Mouse (Mus musculus) mouse trophoblast stem cell (cell line): ENCODE results near the gene Gm6993.

Experiments
- in situ Hi-C, 2 experiments: fragments of 300-500 bp; cut with MseI, MboI; formaldehyde crosslinking; loops; 2 replicates in 1 of 2; 3 replicates in 1 of 2; pipeline ENCODE4 v1.15.1; 2025

The Gm6993 gene

DNA sequence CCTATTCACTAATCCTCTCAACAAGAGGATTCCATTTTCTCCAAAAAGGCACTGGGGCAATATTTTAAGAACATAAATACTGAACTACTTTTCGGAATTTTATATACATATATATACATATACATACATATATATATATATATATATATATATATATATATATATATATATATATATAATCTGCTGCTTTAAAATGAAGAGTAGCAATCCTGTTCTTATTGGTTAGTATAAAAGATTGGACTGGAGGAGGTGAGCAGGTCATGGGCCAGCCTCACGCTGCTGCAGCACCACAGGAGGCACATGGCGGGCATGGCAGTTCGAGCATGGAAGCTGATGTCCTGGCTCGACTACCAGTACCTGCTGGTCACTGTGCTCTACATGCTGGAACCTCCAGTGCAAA, at the start of gene Gm6993:
Gene Gm6993, plus strand, starts transcription at position 301 of the 400 bp plus-strand sequence.
- in situ Hi-C loops: no loop called here

DNA sequence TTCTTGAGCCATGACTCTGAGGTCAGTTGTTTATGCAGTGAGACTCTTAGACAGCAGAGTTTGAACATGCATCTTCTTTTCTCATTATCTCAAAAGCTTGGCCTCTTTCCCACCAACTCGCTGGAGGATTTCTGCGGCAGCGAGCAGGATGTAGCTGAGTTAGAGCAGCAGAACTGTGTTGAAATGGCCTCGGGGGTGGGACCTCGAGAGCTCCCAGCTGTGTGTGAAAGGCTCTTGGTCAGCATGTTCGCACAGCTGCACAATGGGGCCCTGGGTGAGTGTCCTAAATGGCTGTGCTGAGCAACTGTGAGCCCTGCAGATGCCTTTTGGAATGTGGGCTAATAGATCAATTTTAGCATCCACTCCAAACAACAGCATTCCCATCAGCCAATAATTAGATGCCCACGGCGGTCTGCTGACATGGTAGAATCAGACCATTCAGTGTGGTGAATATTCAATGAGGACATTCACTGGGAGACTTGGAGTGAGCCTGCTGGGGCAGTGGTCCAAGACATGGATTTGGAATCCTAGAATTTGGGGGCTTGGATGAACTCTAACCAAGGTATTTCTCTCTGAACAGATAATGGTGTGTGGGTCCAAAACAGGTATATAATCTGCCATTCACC, 49.1 kb upstream of the Gm6993 start:
- in situ Hi-C loops: no loop called here

DNA sequence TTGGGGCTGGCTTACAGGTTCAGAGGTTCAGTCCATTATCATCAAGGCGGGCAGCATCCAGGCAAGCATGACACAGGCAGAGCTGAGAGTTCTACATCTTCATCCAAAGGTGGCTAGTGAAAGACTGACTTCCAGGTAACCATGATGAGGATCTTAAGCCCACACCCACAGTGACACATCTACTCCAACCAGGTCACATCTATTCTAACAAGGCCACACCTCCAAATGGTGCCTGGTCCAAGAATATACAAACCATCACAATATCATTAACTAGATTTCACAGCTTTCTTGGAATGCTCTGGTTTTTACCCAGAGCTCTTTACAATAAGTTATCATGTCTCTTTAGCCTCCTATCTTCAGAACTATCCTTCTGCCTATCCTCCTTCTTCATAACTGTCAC, 38.1 kb upstream of the Gm6993 start:
- in situ Hi-C loops: no loop called here

DNA sequence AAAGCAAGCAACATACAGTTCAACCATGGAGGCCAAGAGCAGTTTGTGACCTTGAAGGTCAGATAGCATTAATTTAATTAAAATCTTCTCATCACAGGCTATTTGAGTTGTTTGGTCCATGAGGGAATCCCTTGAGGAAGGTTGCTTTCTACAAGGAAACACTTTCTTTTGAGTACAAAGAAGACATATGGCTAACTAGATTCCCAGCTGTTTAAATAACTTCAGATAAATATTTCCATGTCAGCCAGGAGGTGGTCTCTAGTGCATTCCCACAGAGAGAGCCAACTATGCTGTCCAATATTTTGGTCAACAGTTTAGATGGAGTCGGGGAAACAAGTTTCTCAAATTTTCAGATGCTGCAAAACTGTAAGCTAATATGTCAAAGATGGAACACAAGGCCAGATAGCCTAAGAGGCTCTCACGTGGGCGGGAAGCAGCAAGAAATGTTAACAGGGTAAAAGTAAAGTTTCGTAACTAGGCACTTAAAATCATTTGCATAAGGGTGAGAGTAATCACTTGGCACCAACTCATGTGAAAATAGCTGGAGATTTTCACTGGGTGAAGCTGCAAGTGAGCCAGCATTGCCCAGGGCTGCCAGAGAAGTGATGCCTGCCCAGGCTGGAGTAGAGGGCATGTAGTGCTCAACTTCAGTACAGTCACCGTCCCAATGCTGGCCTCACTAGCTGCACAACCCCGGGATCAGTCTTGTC, 36.7 kb upstream of the Gm6993 start:
- in situ Hi-C loops: no loop called here

DNA sequence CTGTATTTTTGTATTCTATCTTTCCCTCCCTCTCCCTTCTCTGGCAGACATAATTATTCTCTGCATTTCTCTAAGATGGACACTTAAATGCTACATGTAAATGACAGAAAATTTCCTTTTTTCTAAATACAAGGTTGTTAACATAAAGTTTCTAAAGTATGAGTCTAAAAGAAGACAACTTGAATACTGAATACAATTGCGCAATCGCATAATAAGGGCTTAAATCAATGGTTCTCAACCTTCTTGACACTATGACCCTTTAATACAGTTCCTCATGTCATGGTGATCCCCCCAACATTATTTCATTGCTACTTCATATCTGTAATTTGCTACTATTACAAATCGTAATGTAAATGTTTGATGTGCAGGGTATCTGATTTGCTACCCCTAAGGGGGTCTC, 35.7 kb upstream of the Gm6993 start:
- in situ Hi-C loops: no loop called here

DNA sequence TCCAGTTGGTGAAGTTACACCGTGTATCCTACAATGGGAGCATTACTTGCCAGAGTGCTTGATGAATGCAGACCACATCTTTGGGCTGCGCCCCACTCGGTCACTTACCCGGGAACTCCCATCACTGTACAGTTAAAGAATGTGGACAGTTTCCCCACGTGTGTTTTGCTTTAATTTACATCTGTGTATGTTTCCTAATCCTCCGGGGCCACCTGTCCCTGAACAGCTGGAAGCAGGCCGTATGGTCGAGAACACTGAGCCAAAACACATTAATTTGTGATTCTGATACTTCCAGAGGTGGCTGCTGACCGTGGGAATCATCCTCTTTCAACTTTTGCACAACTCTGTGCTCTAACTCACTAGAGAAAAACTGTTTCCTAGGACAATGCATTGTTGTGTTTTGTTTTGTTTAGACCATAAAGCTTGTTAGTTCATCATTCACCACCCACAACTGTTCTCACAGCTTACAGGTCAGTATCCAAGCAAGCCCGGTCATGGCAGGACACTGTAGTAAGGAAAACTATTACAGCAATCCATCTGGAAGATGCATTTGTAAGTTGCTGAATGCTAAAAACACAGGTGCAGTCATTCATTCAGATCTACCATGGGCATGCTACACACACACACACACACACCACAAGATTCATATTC, 34.5 kb upstream of the Gm6993 start:
- in situ Hi-C loops: no loop called here

DNA sequence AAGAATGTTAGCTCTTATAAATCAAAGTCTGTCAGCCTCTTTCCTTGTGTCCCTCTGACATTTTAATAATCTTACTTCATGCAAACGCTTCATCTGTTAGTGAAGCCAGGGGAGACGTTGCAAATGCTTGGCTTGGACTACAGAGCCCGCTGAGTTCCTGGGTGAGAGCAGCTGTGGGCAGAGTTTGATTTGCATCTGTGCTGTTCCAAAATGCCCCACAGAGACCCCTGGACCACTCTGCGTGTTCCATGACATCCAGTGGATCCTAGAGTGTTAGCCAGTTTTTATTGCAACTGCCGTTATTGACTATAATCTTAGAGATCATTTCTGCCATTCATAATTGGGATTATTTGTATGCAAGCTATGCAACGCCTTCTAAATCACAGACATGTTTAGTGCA, 31.8 kb upstream of the Gm6993 start:
- in situ Hi-C loops: no loop called here

- in situ Hi-C loops: no loop called here
Observed at GRCm38 (mm10) chr12:31209377-31209805, 31.2 kb upstream of the Gm6993 start.

DNA sequence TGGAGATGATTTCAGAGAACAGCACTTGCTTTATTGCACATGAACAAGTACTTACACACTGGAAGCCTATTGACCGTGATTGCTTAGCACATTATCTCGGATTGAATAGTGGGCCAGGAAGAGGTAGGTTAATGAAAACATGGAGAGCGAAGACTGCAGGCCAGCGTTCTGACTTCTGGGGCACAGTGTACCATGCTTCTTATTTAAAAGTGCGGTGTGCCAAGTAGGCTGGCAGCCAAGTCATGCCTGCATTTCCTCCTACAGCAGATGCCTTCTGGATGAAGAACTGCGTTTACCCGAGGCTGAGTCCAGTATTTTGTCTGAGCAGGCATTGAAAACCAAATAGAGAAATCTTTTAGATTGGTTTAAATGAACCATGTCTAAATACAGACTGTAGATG, 27.0 kb upstream of the Gm6993 start:
- in situ Hi-C loops: no loop called here

DNA sequence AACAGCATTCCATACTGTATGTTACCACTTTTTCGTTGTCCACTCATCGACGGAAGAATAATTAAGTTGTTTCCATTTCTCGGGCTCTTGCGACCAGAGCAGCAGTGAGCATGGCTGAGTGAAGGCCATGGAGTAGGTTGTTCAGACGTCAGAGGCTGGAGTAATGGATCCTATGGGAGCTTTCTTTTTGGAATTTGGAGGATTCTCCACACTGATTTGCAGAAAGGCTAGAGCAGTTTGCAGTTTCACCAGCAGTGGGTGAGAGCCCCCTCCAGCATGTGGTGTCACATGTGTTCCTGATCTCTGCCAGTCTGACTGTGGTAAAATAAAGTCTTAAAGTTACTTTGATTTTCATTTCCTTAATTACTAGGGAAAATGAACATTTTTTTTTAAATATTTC, 25.6 kb upstream of the Gm6993 start:
- in situ Hi-C loops: no loop called here

- in situ Hi-C loops: no loop called here
Observed at GRCm38 (mm10) chr12:31217232-31217631, 23.3 kb upstream of the Gm6993 start.

DNA sequence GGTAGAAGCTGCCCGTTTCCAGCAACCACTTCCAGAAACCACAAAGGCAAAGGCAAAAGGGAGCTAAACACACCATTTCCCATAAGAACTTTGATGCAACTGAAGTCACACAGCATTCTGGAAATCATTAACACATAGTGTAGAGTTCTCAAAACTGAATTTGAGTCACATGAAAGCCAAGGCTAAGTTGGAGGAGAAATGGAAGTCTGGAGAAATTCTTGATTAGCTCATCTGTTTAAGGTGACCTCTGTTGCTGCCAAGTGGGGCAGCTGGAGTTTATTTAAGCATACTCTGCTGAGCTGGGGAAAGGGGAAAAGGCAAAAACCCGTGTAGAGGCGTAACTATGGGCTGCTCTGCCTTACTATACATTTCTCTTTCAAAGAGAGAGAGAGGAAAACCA, 21.8 kb upstream of the Gm6993 start:
- in situ Hi-C loops: no loop called here

DNA sequence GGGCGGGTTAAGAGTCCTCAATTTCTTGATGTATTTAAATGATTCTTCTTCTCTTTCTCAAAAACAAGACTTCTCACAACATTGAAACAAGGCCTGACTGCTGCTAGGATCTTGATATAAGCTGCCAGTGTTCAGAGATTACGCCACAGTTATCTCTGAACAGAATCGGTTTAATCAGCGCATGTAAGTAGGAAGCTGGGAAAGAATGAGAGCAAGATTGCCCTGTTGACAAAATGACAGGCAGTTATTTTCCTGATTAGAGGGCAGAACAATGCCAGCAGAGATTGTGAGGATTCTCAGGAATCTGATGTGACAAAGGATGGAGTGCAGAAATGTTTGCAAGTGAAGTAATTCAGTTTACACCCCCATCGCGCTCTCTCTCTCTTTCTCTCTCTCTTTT, 19.0 kb upstream of the Gm6993 start:
- in situ Hi-C loops: no loop called here

DNA sequence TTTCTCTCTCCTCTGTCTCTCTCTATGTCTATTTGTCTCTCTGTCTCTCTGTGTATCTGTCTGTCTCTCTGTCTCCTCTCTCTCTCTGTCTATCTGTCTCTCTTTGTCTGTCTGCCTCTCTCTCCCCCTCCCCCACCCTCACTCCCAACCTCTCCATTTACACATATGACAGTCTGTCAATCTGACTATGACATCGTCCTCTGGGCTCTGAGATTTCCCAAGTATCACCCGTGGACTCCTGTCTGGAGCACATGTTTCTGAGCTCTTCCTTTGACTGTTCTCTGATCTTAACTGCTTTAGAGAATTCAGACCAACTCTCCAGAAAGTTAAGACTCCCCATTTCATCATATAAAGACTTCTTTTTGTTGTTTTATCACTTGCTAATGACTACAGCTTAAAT, 18.3 kb upstream of the Gm6993 start:
- in situ Hi-C loops: no loop called here

DNA sequence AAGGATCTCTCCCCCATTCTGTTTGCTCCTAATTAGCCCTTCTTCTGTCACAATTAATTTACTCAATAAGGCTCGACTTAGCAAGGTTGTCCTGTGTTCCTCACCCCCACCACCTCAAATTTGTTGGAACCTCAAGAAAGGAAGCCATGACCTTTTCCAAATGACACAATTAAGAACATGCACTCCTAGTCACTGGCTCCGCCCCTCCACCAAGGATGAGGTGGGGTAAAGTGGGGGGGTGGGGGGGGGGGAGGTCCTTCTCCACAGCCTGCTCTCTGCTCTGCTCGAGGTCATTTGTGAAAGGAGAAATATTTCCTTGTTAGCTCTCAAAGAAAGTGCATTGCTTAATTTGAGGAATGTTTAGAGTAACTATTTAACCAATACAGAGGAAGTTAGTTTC, 17.8 kb upstream of the Gm6993 start:
- in situ Hi-C loops: no loop called here

GRCm38 (mm10) chr12:31225451-31225850, 15.1 kb upstream of the Gm6993 start:
- in situ Hi-C loops: no loop called here

GRCm38 (mm10) chr12:31227167-31227566, 13.4 kb upstream of the Gm6993 start:
- in situ Hi-C loops: no loop called here

GRCm38 (mm10) chr12:31228878-31229277, 11.7 kb upstream of the Gm6993 start:
- in situ Hi-C loops: no loop called here

DNA sequence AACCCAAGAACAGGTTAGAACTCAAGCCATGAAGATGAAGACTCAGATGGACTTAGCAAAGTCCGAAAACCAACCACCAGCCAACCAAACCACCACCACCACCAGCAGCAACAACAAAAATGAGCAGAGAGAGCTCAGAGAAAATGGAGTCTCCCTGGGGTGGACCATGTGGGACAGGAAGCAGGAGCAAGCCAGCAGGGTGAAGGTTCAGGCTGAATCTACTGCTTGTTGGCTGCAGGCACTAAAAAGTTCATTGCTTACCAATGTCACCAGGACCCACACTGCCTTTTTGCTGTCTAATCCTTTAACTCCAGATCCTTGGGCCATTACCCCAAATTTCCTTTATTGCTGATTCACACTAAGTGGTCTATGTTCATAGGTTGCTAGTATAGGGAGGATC, 7.9 kb upstream of the Gm6993 start:
- in situ Hi-C loops: no loop called here

DNA sequence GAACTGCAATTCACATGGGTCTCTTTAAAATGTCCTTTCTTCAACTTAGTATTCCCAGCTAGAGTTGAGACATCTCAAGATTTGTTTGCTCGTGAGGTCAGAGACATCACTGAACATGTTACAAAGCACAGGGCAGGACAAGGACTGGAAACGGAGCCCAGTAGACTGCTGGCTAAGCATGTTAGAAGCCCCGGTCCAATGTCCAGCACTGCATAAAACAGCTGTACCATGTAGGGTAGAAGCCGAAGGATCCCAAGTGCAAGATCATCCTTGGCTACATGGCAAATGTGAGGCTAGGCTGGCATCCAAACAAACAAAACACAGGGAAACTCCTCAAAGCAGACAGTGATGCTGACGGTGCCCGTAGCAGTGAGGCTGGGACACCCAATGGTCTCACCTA, 5.6 kb upstream of the Gm6993 start:
- in situ Hi-C loops: no loop called here

DNA sequence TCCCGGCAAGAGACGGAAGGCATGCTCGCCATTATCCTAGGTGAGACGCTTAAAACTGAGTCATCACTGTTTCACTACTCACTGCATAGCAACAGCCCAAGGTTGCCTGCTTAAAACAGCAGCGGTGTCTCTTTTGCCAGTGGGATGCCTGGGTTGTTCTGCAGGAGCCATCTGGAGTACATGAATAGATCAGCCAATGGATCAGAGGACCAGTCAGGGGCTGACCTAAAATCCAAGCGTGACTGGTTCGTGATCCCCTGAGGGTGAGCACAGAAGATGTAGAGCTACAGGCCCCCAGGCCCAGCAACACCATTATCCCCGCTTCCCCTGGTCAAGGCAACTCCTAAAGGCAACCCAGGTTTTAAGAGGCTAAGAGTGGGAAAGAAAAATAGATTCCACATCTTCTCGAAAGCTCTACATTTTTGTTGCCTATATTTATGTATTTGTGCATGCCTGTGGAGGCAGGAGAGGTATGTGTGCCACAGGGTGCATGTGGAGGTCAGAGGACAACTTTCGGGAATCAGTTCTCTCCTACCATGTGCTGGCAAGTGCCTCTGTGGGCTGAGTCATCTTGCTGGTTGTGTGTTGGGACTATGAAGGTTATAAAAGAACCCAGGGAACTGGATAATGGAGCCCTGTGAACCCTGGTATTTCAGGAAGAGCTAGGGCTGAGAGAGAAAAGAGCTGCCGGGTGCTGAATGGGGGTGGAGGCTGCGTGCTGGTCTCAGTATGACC, 3.5 kb upstream of the Gm6993 start:
- in situ Hi-C loops: no loop called here

DNA sequence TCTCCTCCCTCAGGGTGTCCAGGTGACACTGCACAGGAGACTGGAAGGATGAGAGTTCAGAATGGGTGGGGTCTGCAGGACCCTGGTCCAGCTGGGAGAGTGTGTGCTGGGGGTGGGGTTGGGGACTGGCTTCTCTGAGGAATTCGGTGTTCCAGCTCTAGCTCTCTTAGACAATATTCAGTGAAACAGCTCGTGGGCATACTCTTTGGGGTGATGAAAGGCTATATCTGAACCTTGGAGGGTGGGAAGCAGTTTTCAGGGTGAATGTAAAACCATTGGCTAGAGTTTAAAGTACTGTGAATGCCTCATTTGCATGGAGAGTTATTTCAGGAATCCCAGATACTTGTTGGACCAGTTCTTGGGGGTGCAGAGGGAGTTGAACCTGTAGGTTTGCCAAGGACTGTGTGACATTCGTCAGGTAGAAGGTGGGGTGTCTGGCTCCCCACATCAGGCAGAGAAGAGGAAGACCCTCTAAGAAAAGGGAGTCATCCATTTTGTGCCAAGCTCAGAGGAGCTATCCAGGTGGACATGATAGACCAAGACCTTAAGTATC, 1.5 kb upstream of the Gm6993 start:
- in situ Hi-C loops: no loop called here
